Mouse (Mus musculus) stomach, postnatal 0 days (tissue): ENCODE measurements around the gene Dock7. TPM values are rescaled to one million over a fixed set of nuclear protein-coding genes. Genes with fewer than 3 reads are reported as not detected.

Source experiments
- ATAC-seq: fragments of 200-750 bp; cut with Nextera tagmentation; 2 replicates; pipeline ENCODE4 v1.8.0; 2017; ENCODE audit not compliant: low FRiP score, low TSS enrichment
- DNase-seq: peaks from one replicate; pipeline ENCODE4 v3.0.0-alpha.2; 2016; ENCODE audit warnings: low spot score
- H3K27ac ChIP-seq: fragments of 300-500 bp; sonication (generic); replicated peaks from 2 replicates; pipeline ENCODE4 v1.5.1; 2014; ENCODE audit warnings: mild to moderate bottlenecking, control low read depth
- H3K27me3 ChIP-seq: fragments of 300-500 bp; sonication (generic); 2 replicates; pipeline ENCODE4 v1.6.1; 2014; ENCODE audit warnings: low read length; ENCODE audit not compliant: control insufficient read depth, insufficient read depth
- H3K36me3 ChIP-seq: fragments of 300-500 bp; sonication (generic); 2 replicates; pipeline ENCODE4 v1.6.1; 2014; ENCODE audit warnings: low read length, mixed read lengths; ENCODE audit not compliant: control insufficient read depth, insufficient read depth
- H3K4me1 ChIP-seq: fragments of 300-500 bp; sonication (generic); replicated peaks from 2 replicates; pipeline ENCODE4 v1.6.1; 2014; ENCODE audit warnings: antibody characterized with exemption; ENCODE audit not compliant: control insufficient read depth, insufficient read depth
- H3K4me2 ChIP-seq: fragments of 300-500 bp; sonication (generic); replicated peaks from 2 replicates; pipeline ENCODE4 v1.6.1; 2014; ENCODE audit warnings: low read depth, mild to moderate bottlenecking, control low read depth, moderate library complexity
- H3K4me3 ChIP-seq: fragments of 300-500 bp; sonication (generic); 2 replicates; pipeline ENCODE4 v1.5.1; 2014; ENCODE audit warnings: low read depth, low read length, control low read depth
- H3K9ac ChIP-seq: fragments of 300-500 bp; sonication (generic); 2 replicates; pipeline ENCODE4 v1.6.1; 2014; ENCODE audit warnings: mild to moderate bottlenecking, low read length, control low read depth, mixed read lengths
- H3K9me3 ChIP-seq: fragments of 300-500 bp; sonication (generic); 2 replicates; pipeline ENCODE4 v1.6.1; 2016; ENCODE audit warnings: low read length; ENCODE audit not compliant: control insufficient read depth
- CTCF ChIP-seq: IDR thresholded peaks from 2 replicates; pipeline ENCODE4 v1.5.1; 2016; ENCODE audit warnings: antibody characterized with exemption, low read depth, mild to moderate bottlenecking, moderate library complexity
- EP300 ChIP-seq: optimal IDR thresholded peaks from 2 replicates; pipeline ENCODE3; 2016; ENCODE audit warnings: antibody characterized with exemption
- WGBS: fragments of 180-500 bp; shearing (Covaris S2); extraction: QIAGEN DNeasy Blood & Tissue Kit; methylation state at CpG from one replicate; pipeline ENCODE4 v1.1.7; 2014; 5-methylcytosine and 5-hydroxymethylcytosine counted together
- polyA plus RNA-seq: library from polyadenylated mRNA; unstranded; fragments of >200 nt; fragmentation: Nextera tagmentation; extraction: Ambion mirVana; gene quantifications from 2 replicates; pipeline ENCODE4 v1.2.1, GENCODE M21; 2015

The Dock7 gene
- polyA plus RNA-seq, 1 experiment from 2014 or later: 19.1 TPM

GRCm38 (mm10) chr4:99131227-99131653 lies 10.5 kb upstream of the Dock7 start:
- TF ChIP-seq CTCF (no peak), EP300 (no peak)
- 73% methylated on average over 9 of the region's 9 CpGs for WGBS
- no peaks in the 10 kb centered on the region for H3K36me3 ChIP-seq
- no peak overlapping the region for H3K4me2 ChIP-seq
- DNase-seq (no peak), ATAC-seq (peak; percentile 51; the same call in 1 of the 2 replicates)
- no peak overlapping the region for H3K9ac ChIP-seq
- H3K27ac ChIP-seq: no peak overlapping the region
- no peaks in the 10 kb centered on the region for H3K27me3 ChIP-seq
- H3K9me3 ChIP-seq: no peaks in the 10 kb centered on the region
- H3K4me1 ChIP-seq: no peaks in the 10 kb centered on the region
- no peak overlapping the region for H3K4me3 ChIP-seq

- WGBS: 38% methylated on average over 3 of the region's 3 CpGs
- Histone ChIP-seq H3K4me2 (no peak overlapping the region), H3K27ac (no peak overlapping the region), H3K4me1 (no peaks in the 10 kb centered on the region), H3K4me3 (no peak overlapping the region), H3K27me3 (no peaks in the 10 kb centered on the region), H3K36me3 (no peaks in the 10 kb centered on the region), H3K9ac (no peak overlapping the region), H3K9me3 (no peaks in the 10 kb centered on the region)
- no peak for TF ChIP-seq CTCF
- no peak for TF ChIP-seq EP300
- no peak for ATAC-seq
- no peak for DNase-seq
These were observed 2.8 kb upstream of the Dock7 start for GRCm38 (mm10) chr4:99123546-99123945.

- no peak for TF ChIP-seq CTCF
- no peak for TF ChIP-seq EP300
- 53% methylated on average over 1 of the region's 1 CpGs for WGBS
These were observed 2.1 kb upstream of the Dock7 start for GRCm38 (mm10) chr4:99122786-99123185.

GRCm38 (mm10) chr4:99122047-99122446 lies 1.3 kb upstream of the Dock7 start:
- 0 out of 2 replicates have a peak overlapping the region, but pooled peaks have one; percentile 18 for H3K27ac ChIP-seq
- no peak overlapping the region for H3K9ac ChIP-seq
- no peaks in the 10 kb centered on the region for H3K36me3 ChIP-seq
- peak overlapping the region; percentile 9; the same call in 1 of the 2 replicates for H3K4me2 ChIP-seq
- H3K9me3 ChIP-seq: no peaks in the 10 kb centered on the region
- H3K4me1 ChIP-seq: no peaks in the 10 kb centered on the region
- 73% methylated on average over 3 of the region's 3 CpGs for WGBS
- DNase-seq (no peak), ATAC-seq (no peak)
- no peak overlapping the region for H3K4me3 ChIP-seq
- TF ChIP-seq EP300: no peak
- no peak for TF ChIP-seq CTCF
- no peaks in the 10 kb centered on the region for H3K27me3 ChIP-seq

More at GRCm38 (mm10) chr4:99122786-99123185, 2.1 kb upstream of the Dock7 start:
- H3K4me1 ChIP-seq: no peaks in the 10 kb centered on the region
- H3K36me3 ChIP-seq: no peaks in the 10 kb centered on the region
- DNase-seq: no peak
- H3K4me3 ChIP-seq: no peak overlapping the region
- no peak overlapping the region for H3K9ac ChIP-seq
- no peak overlapping the region for H3K4me2 ChIP-seq
- H3K9me3 ChIP-seq: no peaks in the 10 kb centered on the region
- ATAC-seq: no peak
- H3K27ac ChIP-seq: 0 out of 2 replicates have a peak overlapping the region, but pooled peaks have one; percentile 8
- no peaks in the 10 kb centered on the region for H3K27me3 ChIP-seq

GRCm38 (mm10) chr4:99121123-99121755 lies 524 bp upstream of the Dock7 start:
- Histone ChIP-seq H3K36me3 (no peaks in the 10 kb centered on the region), H3K4me2 (peak overlapping the region; percentile 88), H3K27ac (peak overlapping the region; percentile 67), H3K4me1 (no peaks in the 10 kb centered on the region), H3K27me3 (no peaks in the 10 kb centered on the region), H3K9me3 (no peaks in the 10 kb centered on the region), H3K4me3 (peak overlapping the region; percentile 91), H3K9ac (peak overlapping the region; percentile 91)
- no peak for TF ChIP-seq EP300
- TF ChIP-seq CTCF: no peak
- DNase-seq (no peak), ATAC-seq (no peak)
- WGBS: 3% methylated on average over 16 of the region's 17 CpGs

GRCm38 (mm10) chr4:99119051-99119450 lies 1.7 kb downstream of the Dock7 start:
- Histone ChIP-seq H3K4me1 (no peaks in the 10 kb centered on the region), H3K4me2 (peak overlapping the region; percentile 88), H3K36me3 (no peaks in the 10 kb centered on the region), H3K9ac (no peak overlapping the region), H3K27me3 (no peaks in the 10 kb centered on the region), H3K27ac (no peak overlapping the region), H3K9me3 (no peaks in the 10 kb centered on the region), H3K4me3 (no peak overlapping the region)
- whole genome bisulfite sequencing: 46% methylated on average over 5 of the region's 5 CpGs
- DNase-seq: no peak
- ATAC-seq: no peak
- TF ChIP-seq EP300 (no peak), CTCF (no peak)
